Mouse (Mus musculus) neural tube, embryonic 13.5 days (tissue): Measurements from ENCODE around the gene Bckdk. TPM values are rescaled to one million over a fixed set of nuclear protein-coding genes. Genes with fewer than 3 reads are reported as not detected.

Experiments used
- ATAC-seq: fragments of 200-750 bp; cut with Nextera tagmentation; 2 replicates; pipeline ENCODE4 v1.8.0; 2017; ENCODE audit warnings: low read depth, mild to moderate bottlenecking, moderate TSS enrichment, moderate library complexity
- H3K27ac ChIP-seq: fragments of 300-500 bp; sonication (generic); replicated peaks from 2 replicates; pipeline ENCODE4 v1.5.1; 2015; ENCODE audit warnings: moderate library complexity, mild to moderate bottlenecking, inconsistent platforms
- H3K27me3 ChIP-seq: fragments of 300-500 bp; sonication (generic); 2 replicates; pipeline ENCODE4 v1.6.1; 2015; ENCODE audit warnings: mild to moderate bottlenecking, inconsistent platforms
- H3K36me3 ChIP-seq: fragments of 300-500 bp; sonication (generic); 2 replicates; pipeline ENCODE4 v1.6.1; 2015; ENCODE audit warnings: mild to moderate bottlenecking, inconsistent platforms
- H3K4me1 ChIP-seq: fragments of 300-500 bp; sonication (generic); replicated peaks from 2 replicates; pipeline ENCODE4 v1.6.1; 2015; ENCODE audit warnings: inconsistent platforms
- H3K4me2 ChIP-seq: fragments of 300-500 bp; sonication (generic); 2 replicates; pipeline ENCODE4 v1.6.1; 2015; ENCODE audit warnings: inconsistent platforms, mild to moderate bottlenecking, moderate library complexity
- H3K4me3 ChIP-seq: fragments of 300-500 bp; sonication (generic); 2 replicates; pipeline ENCODE4 v1.5.1; 2015; ENCODE audit warnings: mild to moderate bottlenecking, inconsistent platforms
- H3K9ac ChIP-seq: fragments of 300-500 bp; sonication (generic); 2 replicates; pipeline ENCODE4 v1.6.1; 2015; ENCODE audit warnings: moderate library complexity, mild to moderate bottlenecking, inconsistent platforms
- H3K9me3 ChIP-seq: fragments of 300-500 bp; sonication (generic); 2 replicates; pipeline ENCODE4 v1.6.1; 2016; ENCODE audit warnings: inconsistent platforms
- WGBS: fragments of 180-500 bp; shearing (Covaris S2); methylation state at CpG from one replicate; pipeline ENCODE4 v1.1.7; 2015; 5-methylcytosine and 5-hydroxymethylcytosine counted together
- polyA plus RNA-seq: library from polyadenylated mRNA; unstranded; fragments of >200 nt; fragmentation: Nextera tagmentation; extraction: Ambion mirVana; gene quantifications from 2 replicates; pipeline ENCODE4 v1.2.1, GENCODE M21; 2015

Bckdk gene
- polyA plus RNA-seq, 1 experiment from 2014 or later = 64.4 TPM

GRCm38 (mm10) chr7:127923714-127924113 lies 19.8 kb downstream of the Bckdk start:
- Histone ChIP-seq H3K4me1 (no peaks in the 10 kb centered on the region), H3K4me3 (no peak overlapping the region), H3K36me3 (peaks cover 79% of the 10 kb centered on the region), H3K9ac (no peak overlapping the region), H3K27ac (no peak overlapping the region), H3K4me2 (no peak overlapping the region), H3K27me3 (peaks cover 12% of the 10 kb centered on the region), H3K9me3 (no peaks in the 10 kb centered on the region)
- no peak for ATAC-seq
- WGBS = 93% methylated on average over 5 of the region's 5 CpGs

GRCm38 (mm10) chr7:127925252-127925651 lies 21.4 kb downstream of the Bckdk start:
- H3K36me3 ChIP-seq = peaks cover 70% of the 10 kb centered on the region
- peaks cover 27% of the 10 kb centered on the region for H3K27me3 ChIP-seq
- no peak overlapping the region for H3K4me2 ChIP-seq
- H3K4me1 ChIP-seq = peaks cover 6% of the 10 kb centered on the region; the same call in 1 of the 2 replicates
- ATAC-seq = no peak
- H3K9ac ChIP-seq = no peak overlapping the region
- H3K9me3 ChIP-seq = no peaks in the 10 kb centered on the region
- H3K27ac ChIP-seq = no peak overlapping the region
- 82% methylated on average over 5 of the region's 5 CpGs for WGBS
- no peak overlapping the region for H3K4me3 ChIP-seq

- 92% methylated on average over 8 of the region's 8 CpGs for WGBS
- Histone ChIP-seq H3K27me3 (peaks cover 32% of the 10 kb centered on the region), H3K9me3 (no peaks in the 10 kb centered on the region), H3K9ac (no peak overlapping the region), H3K36me3 (peaks cover 62% of the 10 kb centered on the region), H3K4me2 (no peak overlapping the region), H3K4me3 (no peak overlapping the region), H3K4me1 (peaks cover 6% of the 10 kb centered on the region; the same call in 1 of the 2 replicates), H3K27ac (no peak overlapping the region)
- no peak for ATAC-seq
Measured at GRCm38 (mm10) chr7:127926066-127926465, 22.2 kb downstream of the Bckdk start.

GRCm38 (mm10) chr7:127926846-127927245 lies 23.0 kb downstream of the Bckdk start:
- Histone ChIP-seq H3K9ac (no peak overlapping the region), H3K9me3 (no peaks in the 10 kb centered on the region), H3K27me3 (peaks cover 38% of the 10 kb centered on the region), H3K4me2 (no peak overlapping the region), H3K4me1 (peaks cover 6% of the 10 kb centered on the region; the same call in 1 of the 2 replicates), H3K27ac (no peak overlapping the region), H3K36me3 (peaks cover 56% of the 10 kb centered on the region), H3K4me3 (no peak overlapping the region)
- no peak for ATAC-seq
- WGBS = 89% methylated on average over 11 of the region's 11 CpGs

- Histone ChIP-seq H3K4me1 (peaks cover 6% of the 10 kb centered on the region; the same call in 1 of the 2 replicates), H3K9ac (no peak overlapping the region), H3K9me3 (no peaks in the 10 kb centered on the region), H3K27ac (no peak overlapping the region), H3K27me3 (peaks cover 38% of the 10 kb centered on the region), H3K4me3 (no peak overlapping the region), H3K4me2 (no peak overlapping the region), H3K36me3 (peaks cover 47% of the 10 kb centered on the region)
- no peak for ATAC-seq
- WGBS = 84% methylated on average over 11 of the region's 11 CpGs
Measured at GRCm38 (mm10) chr7:127927726-127928125, 23.8 kb downstream of the Bckdk start.

- ATAC-seq = no peak
- Histone ChIP-seq H3K9ac (no peak overlapping the region), H3K27ac (no peak overlapping the region), H3K4me1 (peaks cover 6% of the 10 kb centered on the region; the same call in 1 of the 2 replicates), H3K4me2 (no peak overlapping the region), H3K4me3 (no peak overlapping the region), H3K9me3 (no peaks in the 10 kb centered on the region), H3K36me3 (peaks cover 38% of the 10 kb centered on the region), H3K27me3 (peaks cover 38% of the 10 kb centered on the region)
- 60% methylated on average over 5 of the region's 5 CpGs for WGBS
Measured at GRCm38 (mm10) chr7:127928596-127928995, 24.7 kb downstream of the Bckdk start.

- Histone ChIP-seq H3K4me3 (no peak within 1 kb of the TSS; the same call in 1 of the 2 replicates), H3K4me1 (peaks cover 14% of the 10 kb centered on the region), H3K9me3 (no peaks in the 10 kb centered on the region), H3K27me3 (peaks cover 38% of the 10 kb centered on the region), H3K9ac (peak within 1 kb of the TSS; percentile 43; the same call in 1 of the 2 replicates), H3K36me3 (peaks cover 25% of the 10 kb centered on the region), H3K27ac (no peak within 1 kb of the TSS), H3K4me2 (peak within 1 kb of the TSS; percentile 30)
- WGBS = 9% methylated on average over 6 of the region's 6 CpGs
- ATAC-seq = no peak
Measured at GRCm38 (mm10) chr7:127929923-127930322, 26.0 kb downstream of the Bckdk start, which contains the start of gene Prss8. Gene Prss8, minus strand, starts transcription at chr7:127930104.

GRCm38 (mm10) chr7:127930636-127931035 lies 26.8 kb downstream of the Bckdk start:
- Histone ChIP-seq H3K4me1 (peaks cover 15% of the 10 kb centered on the region), H3K4me3 (no peak overlapping the region), H3K27ac (no peak overlapping the region), H3K4me2 (no peak overlapping the region), H3K9ac (no peak overlapping the region), H3K36me3 (peaks cover 18% of the 10 kb centered on the region), H3K9me3 (no peaks in the 10 kb centered on the region), H3K27me3 (peaks cover 38% of the 10 kb centered on the region)
- no peak for ATAC-seq
- 77% methylated on average over 5 of the region's 5 CpGs for WGBS

GRCm38 (mm10) chr7:127931351-127932135 lies 27.7 kb downstream of the Bckdk start:
- Histone ChIP-seq H3K27ac (no peak overlapping the region), H3K36me3 (peaks cover 9% of the 10 kb centered on the region), H3K27me3 (peaks cover 38% of the 10 kb centered on the region), H3K9ac (no peak overlapping the region), H3K9me3 (no peaks in the 10 kb centered on the region), H3K4me3 (no peak overlapping the region), H3K4me1 (peaks cover 23% of the 10 kb centered on the region), H3K4me2 (no peak overlapping the region)
- no peak for ATAC-seq
- 49% methylated on average over 13 of the region's 13 CpGs for WGBS

- Histone ChIP-seq H3K27ac (no peak overlapping the region), H3K4me2 (no peak overlapping the region), H3K4me3 (no peak overlapping the region), H3K36me3 (no peaks in the 10 kb centered on the region), H3K27me3 (peaks cover 38% of the 10 kb centered on the region), H3K9me3 (no peaks in the 10 kb centered on the region), H3K9ac (0 out of 2 replicates have a peak overlapping the region, but pooled peaks have one; percentile 31), H3K4me1 (peaks cover 24% of the 10 kb centered on the region)
- ATAC-seq = no peak
- 24% methylated on average over 13 of the region's 13 CpGs for WGBS
Measured at GRCm38 (mm10) chr7:127932273-127933031, 28.6 kb downstream of the Bckdk start.

GRCm38 (mm10) chr7:127934075-127934474 lies 30.2 kb downstream of the Bckdk start:
- Histone ChIP-seq H3K9ac (peak overlapping the region; percentile 23; the same call in 1 of the 2 replicates), H3K4me2 (no peak overlapping the region), H3K4me1 (peaks cover 24% of the 10 kb centered on the region), H3K36me3 (no peaks in the 10 kb centered on the region), H3K27me3 (peaks cover 23% of the 10 kb centered on the region), H3K27ac (no peak overlapping the region), H3K9me3 (no peaks in the 10 kb centered on the region), H3K4me3 (no peak overlapping the region)
- no peak for ATAC-seq
- 81% methylated on average over 5 of the region's 5 CpGs for WGBS
